Mouse (Mus musculus): ENCODE data around the gene Slc28a1.
"Not testable (repeated sequence)": the region's sequence is repeated elsewhere in the genome, so short reads cannot be mapped to it uniquely, and the experiment has no call there.

The Slc28a1 gene

DNA sequence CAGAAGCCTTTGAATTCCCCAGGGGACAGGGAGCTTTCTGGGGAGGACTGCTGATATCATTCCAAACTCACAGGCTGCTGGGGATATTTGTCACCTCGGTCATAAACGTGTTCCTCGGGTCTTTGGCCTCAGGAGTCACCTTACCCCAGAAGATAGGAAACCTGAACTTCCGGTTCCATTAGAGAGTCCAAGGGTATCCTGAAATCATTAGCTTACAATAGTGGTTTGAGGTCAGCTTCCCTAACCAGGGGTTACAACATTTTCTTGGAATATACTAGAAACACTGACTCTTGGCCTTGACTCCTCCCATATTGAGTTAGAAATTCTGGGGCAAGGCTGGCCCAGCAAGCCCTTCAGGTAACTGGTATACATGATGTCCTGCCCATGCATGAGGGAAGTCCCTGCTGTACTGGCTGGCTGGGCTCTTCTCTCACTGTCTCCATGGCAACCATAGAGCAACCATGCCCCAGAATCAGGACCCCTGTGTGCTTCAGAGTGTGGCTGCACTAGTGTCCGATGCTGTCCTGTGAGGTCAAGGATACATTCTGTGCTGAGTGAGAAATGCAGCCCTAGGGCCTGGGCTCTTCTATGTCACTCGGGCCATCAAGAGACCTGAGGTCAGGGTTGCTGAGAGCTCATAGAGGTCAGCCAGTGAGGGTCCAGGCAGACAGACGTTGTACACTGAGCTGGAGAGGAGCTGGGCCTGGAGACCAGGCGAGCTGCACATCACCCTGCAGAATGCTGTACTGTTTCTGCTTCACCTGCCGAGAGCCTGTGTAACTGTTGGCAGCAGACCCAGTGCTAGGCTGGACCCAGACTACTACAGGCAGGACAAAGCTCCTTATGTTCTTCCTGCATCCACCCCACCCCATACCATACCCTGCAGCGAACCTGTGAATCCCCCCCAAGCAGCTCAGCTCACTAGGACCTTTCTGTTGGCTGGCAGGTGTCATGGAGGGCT is 10.9 kb downstream of the Slc28a1 start:
- DNase-seq (ENCODE audit: low spot score), result no peak

DNA sequence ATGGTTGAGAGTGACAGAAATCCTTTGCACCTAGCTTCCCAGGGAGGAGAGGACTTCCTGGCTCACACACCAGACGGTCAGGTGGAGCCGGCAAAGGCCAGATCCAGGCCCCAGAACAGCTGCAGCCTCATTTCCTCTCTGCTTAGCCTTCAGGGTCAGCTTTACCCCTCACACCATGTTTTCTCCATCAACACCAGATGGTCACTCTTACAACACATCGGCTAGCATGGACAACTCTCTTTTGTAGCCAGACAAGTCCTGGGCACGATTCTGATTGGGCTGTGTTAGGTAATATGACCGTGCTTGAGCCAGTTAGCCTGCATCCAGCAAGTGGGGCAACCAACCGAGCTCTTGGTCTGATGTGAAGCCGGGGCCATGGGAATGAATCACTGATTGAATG is 17.3 kb downstream of the Slc28a1 start:
- peak; percentile 64 for DNase-seq (ENCODE audit: low spot score)

DNA sequence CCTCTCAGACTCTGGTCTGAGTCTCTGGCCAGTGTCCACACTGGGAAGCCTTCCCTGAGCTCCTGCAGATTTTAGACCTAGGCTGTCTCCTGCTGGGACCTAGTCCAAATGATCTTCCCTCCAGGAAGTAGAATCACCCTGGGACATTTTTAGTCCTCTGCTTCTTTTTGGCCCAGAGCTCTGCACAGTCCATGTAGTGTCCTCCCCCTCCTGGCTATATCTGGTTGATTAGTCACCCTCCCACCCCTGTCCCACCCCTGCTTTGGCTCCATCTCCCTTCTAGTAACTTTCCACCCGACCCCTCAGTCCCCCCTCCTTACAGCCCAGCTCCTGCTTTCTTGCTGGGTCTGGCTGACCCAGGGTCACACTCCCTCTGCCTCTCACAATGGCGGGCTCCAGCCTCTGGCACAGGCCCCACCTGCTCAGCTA is 18.3 kb downstream of the Slc28a1 start:
- peak; percentile 47 for DNase-seq (ENCODE audit: low spot score)

DNA sequence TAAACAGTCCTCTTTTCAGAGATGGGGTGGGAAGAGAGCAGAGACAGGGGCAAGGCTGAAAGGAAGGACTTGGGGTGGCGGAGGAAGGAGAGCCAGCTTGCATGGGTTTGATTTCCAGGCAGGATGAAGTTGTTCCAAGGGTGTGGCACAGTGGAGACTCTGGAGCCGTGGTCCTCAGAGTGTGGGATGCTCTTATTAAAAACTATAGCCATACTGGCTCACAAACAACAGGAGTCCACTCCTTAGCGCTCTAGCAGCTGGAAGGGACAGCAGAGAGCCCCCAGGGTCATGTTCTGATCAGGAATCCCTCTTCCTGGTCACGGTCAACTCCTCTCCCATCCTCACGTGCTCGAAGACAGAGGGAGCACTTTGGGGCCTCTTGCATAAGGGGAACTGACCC is 18.8 kb downstream of the Slc28a1 start:
- DNase-seq (ENCODE audit: low spot score), result no peak

DNA sequence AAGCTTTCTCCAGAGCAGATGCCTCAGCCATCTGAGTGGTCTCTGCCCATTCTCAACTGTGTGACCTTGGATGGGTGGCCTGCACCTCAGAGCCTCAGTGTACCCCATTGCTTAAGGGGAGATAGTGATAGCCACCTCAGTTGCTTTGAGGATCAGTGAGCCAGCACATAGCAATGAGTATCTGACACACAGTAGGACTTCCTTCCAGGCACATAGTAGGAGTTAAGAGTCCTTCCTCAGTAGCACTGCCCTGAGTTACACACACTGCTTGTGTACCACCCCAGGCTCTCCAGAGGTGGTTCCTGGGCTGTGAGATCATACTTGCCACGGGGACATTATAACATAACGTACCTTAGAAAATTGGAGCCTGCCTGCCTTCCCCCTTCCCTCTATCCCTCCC is 19.3 kb downstream of the Slc28a1 start:
- no peak for DNase-seq (ENCODE audit: low spot score)

DNA sequence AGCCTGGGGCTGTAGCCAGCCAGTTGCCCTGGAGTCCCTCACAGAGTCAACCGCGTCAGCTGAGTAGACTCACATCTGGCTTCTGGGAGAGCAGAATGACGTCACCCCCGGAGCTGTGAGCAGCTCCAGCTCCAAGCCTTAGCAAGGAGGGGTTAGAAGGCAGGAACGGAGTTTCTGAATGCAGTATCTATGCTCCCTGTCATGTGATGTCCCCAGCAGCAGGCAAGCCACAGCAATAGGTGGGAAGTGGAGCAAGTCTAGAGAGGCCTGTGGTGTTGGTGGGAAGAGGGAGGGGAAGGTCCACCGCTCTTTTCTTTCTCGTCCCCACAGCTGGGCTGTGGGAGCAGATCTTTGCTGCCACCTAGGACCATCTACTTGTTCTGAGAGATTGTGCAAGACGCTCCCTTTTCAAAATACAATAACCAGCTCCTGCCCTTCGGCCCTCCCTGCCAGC is 20.0 kb downstream of the Slc28a1 start:
- peak; percentile 80 for DNase-seq (ENCODE audit: low spot score)

DNA sequence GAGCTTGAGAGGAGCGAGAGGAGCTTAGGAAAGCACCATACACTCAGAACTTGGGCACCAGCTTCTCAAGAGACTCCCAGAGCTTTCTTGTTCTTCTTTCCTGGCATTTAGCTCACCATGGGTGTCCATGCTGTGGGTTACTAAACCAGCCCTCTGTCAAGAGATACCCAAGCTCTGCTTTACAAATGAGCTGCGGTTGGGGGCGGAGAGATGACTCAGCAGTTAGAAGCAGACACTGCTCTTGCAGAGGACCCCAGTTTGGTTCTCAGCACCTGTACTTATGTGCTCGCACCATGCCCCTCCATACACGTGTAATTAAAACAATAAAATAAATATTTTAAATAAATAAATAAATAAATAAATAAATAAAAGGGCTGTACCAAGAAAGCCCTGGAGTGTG is 22.7 kb downstream of the Slc28a1 start:
- no peak for DNase-seq (ENCODE audit: low spot score)

DNA sequence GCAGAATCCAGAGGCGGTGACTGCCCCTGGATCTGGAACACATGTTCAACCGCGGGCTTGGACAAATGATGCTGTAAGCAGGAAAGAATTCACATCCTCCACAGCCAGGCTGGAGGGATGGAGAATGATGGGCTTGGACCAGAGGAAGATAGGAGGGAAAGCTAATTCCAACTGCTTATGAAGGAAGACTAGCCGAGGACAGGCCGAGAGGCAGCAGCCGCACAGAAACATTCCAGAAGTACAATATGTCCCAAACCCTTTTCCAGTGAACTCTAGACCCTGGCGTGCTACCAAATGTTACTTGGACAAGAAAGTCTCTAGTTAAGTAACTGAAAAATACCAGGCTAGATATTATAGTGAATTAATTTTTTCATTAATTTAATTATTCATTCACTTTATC is 24.5 kb downstream of the Slc28a1 start:
- DNase-seq (ENCODE audit: low spot score), result no peak

DNA sequence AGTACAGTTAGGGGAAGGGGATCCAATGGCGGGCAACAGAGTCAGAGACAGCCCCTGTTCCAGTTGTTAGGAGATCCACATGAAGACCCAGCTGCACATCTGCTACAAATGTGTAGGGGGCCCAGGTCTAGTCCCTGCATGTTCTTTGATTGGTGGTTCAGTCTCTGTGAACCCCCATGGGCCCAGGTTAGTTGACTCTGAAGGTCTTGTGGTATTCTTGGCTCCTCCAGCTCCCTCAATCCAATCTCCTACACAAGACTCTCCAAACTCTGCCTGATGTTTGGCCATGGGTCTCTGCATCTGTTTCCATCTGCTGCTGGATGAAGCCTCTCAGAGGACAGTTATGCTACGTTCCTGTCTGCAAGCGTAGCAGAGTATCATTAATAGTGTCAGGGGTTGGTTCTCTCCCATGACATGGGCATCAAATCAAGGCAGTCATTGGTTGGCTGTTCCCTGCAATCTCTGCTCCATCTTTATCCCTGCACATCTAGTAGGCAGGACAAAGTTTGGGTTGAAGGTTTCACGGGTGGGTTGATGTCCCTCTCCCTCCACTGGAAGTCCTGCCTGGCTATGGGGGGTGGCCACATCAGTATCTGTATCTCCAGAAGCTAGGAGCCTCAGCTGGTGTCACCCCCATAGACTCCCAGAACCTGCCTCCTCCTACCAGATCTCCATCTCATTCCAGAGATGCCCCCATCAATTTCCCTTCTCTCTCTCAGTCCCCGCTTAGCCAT is 25.2 kb downstream of the Slc28a1 start:
- DNase-seq (ENCODE audit: low spot score), result no peak

DNA sequence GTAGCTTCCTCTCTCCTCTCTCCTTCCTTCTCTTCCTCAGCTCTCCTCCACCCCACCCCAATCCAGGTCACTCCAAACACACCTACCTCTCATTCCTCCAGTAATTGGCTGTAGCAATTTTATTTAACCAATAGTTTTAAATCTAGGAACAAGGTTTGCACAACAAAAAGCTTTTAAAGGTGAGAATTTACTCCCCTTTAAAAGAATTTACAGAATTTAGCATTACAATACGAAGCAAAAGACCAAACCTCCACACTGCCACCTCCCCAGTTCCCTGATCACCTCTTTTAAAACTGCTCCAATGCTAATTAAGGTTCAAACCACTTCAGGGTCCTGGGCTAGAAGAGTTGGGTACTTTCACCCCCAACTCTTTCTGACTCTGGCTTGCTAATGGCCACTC is 26.9 kb downstream of the Slc28a1 start:
- no peak for DNase-seq (ENCODE audit: low spot score)

DNA sequence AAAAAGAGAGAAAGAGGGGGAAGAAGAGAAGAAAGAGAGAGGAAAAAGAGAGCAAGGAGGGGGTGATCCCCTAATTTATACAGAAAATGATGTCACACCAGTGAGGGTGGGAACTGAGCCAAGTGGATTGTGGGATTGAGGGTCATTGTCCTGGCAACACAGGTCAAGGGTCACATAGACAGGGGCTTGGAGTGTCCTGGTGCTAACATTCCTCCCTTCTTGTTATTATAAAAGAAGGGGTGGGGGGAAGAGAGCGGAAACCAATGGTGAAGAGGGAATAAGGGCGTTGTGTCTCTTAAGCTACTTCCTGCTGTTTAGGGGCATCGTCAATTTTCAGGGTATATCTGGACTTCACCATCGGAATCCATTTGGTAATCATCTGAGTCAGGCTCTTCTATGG is 28.5 kb downstream of the Slc28a1 start:
- DNase-seq (ENCODE audit: low spot score), result not testable (repeated sequence)

DNA sequence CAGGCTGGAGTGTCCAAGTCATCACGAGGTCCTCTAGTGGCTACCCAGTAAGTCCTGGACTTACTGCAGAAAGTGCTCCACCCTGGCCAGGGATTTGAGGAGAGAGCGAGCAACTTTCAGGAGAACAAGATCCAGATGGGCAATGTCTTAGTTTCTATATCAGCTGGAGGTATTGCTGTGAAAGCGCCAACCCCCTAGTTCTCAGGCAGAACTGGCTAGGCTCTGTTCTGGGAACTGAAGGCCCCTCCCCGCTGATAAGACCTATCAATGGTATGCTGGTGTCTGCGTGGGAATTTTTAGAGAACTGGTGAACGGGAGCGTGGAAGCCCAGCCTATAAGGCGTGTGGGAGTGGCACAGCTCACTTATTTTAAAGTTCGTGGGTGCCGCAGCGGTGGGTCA is 35.2 kb downstream of the Slc28a1 start:
- no peak for DNase-seq (ENCODE audit: low spot score)

DNA sequence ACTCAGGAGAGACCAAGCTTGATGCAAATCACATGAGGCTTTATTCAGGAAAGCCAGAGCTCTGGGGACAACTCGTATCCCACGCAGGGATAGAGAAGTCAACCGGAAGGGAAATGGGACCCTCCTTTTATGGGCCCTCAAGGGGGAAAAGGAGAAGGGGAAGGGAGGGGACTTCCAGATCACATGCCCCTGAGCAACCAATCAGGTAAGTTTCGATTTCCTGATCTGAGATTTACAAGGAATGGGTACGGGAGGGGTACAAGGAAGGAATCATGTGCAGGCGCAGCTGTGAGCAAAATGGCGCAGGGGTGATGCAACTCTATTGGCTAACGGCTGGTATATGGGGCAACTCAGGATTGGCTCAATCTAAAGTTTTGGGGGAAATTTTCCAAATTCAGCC is 36.6 kb downstream of the Slc28a1 start:
- DNase-seq (ENCODE audit: low spot score), result no peak

DNA sequence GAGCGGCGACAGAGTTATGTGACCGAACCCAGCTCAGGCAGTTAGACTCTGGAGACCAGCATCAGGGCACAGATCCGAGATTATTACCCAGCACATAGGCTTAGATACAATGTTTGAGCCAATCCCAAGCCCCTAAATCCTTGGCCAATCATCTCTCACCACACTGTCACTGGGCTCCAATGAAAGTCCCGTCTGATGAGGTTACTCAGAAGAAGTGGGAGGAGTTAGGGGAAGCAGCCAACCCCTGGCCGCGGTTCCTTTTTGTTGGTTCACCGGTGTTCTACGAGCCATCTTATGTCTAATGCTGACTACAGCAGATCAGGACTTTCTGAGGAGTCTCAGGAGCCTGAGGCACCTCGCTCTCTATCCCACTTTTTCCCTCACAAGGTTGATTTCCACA is 37.7 kb downstream of the Slc28a1 start:
- DNase-seq (ENCODE audit: low spot score), result no peak

DNA sequence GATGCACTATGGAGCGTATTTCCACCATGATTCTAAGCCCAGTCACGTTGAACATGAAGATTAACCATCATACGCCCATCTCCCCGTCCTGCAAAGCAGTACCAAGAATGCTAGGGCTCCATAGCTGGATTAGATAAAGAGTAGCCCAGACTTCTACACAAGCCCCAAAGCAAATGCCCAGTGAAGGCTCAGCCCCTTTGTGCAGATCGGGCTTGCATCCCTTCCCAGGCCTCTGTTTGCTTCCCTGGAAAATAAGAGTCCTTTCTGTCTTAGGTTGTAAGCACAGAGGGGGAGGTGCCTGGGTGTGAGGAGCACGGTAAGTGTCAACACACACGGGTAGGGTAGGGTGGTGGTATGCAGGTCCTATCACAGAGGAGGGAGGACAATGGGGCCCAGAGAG is 38.2 kb downstream of the Slc28a1 start:
- DNase-seq (ENCODE audit: low spot score), result no peak

DNA sequence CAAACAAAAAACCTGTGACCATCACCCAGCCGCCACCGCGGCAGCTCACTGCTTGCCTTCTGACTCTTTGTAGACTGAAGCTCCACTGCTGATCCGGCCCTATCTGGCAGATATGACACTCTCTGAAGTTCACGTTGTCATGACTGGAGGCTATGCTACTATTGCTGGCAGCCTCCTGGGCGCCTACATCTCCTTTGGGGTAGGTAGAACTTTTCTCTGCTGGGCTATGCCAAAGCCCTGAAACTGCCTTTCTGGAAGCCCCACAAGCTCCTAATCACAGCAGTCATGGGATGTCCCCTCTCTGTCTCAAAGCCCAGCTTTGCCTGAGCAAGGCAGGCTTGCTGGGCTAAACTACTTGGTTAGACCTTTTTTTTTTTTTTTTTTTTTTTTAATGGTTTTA is 38.7 kb downstream of the Slc28a1 start:
- no peak for DNase-seq (ENCODE audit: low spot score)

DNA sequence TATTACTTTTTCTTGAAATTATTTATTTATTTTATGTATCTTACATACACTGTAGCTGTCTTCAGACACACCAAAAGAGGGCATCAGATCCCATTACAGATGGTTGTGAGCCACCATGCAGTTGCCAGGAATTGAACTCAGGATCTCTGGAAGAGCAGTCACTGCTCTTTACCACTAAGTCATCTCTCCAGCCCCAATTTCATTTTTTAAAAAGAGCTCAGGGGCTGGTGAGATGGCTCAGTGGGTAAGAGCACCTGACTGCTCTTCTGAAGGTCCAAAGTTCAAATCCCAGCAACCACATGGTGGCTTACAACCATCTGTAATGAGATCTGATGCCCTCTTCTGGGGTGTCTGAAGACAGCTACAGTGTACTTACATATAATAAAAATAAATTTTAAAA is 39.6 kb downstream of the Slc28a1 start:
- not testable (repeated sequence) for DNase-seq (ENCODE audit: low spot score)

DNA sequence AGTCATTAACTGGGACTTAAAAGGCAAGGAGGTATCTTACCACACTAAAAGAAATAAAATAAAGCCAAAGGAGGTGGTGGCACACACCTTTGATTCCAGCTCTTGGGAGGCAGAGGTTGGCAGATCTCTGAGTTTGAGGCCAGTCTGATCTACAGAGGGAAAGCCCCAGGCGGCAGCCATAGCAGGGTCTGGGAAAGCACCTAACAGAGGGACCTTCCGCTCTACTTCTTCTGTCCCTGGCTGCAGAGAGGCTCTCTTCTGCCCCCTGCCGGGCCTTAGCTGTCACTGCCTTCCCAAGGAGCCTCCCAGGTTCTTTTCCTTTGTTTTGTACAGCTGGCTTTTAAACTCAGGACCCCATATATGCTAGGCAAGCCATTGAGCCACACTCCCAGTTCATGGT is 40.4 kb downstream of the Slc28a1 start:
- DNase-seq (ENCODE audit: low spot score), result peak; percentile 71

DNA sequence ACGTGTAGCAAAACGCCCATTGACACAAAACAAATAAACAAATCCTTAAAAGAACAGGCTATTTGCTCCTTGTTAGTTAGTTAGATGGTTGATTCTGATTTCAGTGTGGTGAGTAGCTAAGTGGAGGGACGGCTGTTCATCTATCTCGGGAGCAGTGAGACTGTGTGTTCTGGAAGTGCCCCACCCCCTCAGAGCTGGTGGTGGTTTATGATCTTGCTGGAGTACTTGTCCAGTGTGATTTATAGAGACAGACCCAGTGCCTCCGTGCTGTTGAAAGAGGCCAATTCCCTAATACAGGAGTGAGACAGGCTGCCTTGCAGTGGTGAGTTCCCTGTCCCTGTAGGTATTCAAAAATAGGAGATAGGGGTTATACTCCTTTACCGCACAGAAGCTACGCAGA is 44.3 kb downstream of the Slc28a1 start:
- no peak for DNase-seq (ENCODE audit: low spot score)

DNA sequence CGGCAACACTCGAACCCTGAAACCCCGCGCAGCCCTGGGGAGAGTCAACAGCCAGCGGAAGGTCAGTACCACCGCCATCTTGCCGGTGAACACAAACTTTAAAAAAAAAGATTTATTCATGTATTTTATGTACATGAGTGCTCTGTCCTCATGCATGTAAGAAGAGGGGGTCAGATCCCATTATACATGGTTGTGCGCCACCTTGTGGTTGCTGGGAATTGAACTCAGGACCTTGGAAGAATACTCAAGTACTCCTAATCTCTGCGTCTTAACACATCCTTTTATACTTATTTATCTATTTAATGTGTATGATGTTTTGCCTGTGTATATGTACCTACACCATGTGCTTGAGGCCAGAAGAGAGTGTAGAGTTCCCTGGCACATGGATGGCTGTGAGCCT is 47.1 kb downstream of the Slc28a1 start:
- peak; percentile 75 for DNase-seq (ENCODE audit: low spot score)

DNA sequence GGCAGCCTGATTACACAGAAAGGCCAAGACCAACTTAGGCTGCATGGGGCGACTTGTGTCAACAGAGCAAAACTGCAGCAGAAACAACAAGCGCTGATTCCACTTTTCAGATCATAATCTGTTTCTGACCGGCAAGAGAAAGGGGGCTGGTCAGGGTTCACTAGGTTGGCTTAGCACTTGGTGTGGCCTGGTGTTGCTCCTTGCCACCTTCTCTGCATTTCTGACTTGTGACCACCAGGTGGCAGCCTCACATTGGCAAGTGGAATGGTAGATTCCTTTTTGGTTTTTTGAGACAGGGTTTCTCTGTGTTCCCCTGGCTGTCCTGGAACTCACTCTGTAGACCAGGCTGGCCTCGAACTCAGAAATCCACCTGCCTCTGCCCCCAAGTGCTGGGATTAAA is 47.7 kb downstream of the Slc28a1 start:
- DNase-seq (ENCODE audit: low spot score), result peak; percentile 88

DNA sequence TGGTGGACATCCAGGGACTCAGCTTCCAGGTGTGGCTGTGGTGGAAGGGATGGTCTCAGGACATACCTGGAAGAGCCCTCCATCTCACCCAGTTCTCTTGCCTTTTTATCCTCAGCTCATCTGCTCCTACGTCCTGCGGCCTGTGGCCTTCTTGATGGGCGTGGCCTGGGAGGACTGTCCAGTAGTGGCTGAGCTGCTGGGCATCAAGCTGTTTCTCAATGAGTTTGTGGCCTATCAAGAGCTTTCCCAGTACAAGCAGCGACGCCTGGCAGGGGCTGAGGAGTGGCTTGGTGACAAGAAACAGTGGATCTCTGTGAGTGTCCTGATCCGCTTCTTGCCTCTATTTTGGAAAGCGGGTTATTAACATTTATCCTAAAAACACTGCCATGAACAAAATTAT is 49.8 kb downstream of the Slc28a1 start:
- DNase-seq (ENCODE audit: low spot score), result no peak

DNA sequence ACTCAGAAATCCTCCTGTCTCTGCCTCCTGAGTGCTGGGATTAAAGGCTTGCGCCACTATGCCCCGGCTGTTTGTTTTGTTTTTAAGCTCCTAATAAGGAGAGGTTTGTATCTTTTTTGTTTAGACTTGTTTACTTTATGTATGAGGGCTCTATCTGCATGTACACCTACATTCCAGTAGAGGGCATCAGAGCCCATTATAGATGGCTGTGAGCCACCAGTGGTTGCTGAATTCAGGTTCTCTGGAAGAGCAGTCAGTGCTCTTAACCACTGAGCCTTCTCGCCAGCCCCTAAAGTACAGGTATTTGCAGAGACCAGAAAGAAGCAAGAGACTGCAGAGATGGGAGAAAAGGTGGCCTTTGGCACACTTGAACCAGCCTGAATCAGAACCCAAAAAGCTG is 52.5 kb downstream of the Slc28a1 start:
- peak; percentile 77 for DNase-seq (ENCODE audit: low spot score)

Measured in embryo, embryonic 10 days (tissue).